Mouse (Mus musculus): Measurements from ENCODE around the gene Crhr1. TPM values are rescaled to one million over a fixed set of nuclear protein-coding genes. Genes with fewer than 3 reads are reported as not detected.

Crhr1 gene
- polyA plus RNA-seq, 1 experiment from 2014 or later, result 0.05 TPM

- Histone ChIP-seq H3K27me3 (ENCODE audit: insufficient read depth, low read length) (no peaks in the 10 kb centered on the region), H3K9ac (ENCODE audit: low read depth, low read length) (no peak overlapping the region), H3K27ac (no peak overlapping the region), H3K9me3 (replicated peaks; ENCODE audit: low read length) (no peaks in the 10 kb centered on the region), H3K4me3 (replicated peaks; ENCODE audit: low read depth, low read length) (no peak overlapping the region), H3K36me3 (ENCODE audit: insufficient read depth, low read length) (no peaks in the 10 kb centered on the region), H3K4me2 (ENCODE audit: low read length) (no peak overlapping the region), H3K4me1 (replicated peaks; ENCODE audit: insufficient read depth, low read length) (no peaks in the 10 kb centered on the region)
- no peak for ATAC-seq (replicated peaks; ENCODE audit: low FRiP score, low read depth)
- DNase-seq (ENCODE audit: low spot score), result no peak
- TF ChIP-seq CTCF (IDR thresholded peaks at IDR 0.05; ENCODE audit: low read depth), result no peak
- WGBS, result 73% methylated on average over 3 of the region's 3 CpGs
These were observed 85.4 kb downstream of the Crhr1 start for GRCm38 (mm10) chr11:104218075-104218474.

GRCm38 (mm10) chr11:104220291-104220690 lies 87.6 kb downstream of the Crhr1 start:
- no peaks in the 10 kb centered on the region for H3K4me1 ChIP-seq (replicated peaks; ENCODE audit: insufficient read depth, low read length)
- H3K9ac ChIP-seq (ENCODE audit: low read depth, low read length), result no peak overlapping the region
- no peak overlapping the region for H3K4me3 ChIP-seq (replicated peaks; ENCODE audit: low read depth, low read length)
- H3K27ac ChIP-seq, result no peak overlapping the region
- no peaks in the 10 kb centered on the region for H3K9me3 ChIP-seq (replicated peaks; ENCODE audit: low read length)
- no peak for TF ChIP-seq CTCF (IDR thresholded peaks at IDR 0.05; ENCODE audit: low read depth)
- no peak for DNase-seq (ENCODE audit: low spot score)
- 83% methylated on average over 4 of the region's 4 CpGs for WGBS
- no peaks in the 10 kb centered on the region for H3K27me3 ChIP-seq (ENCODE audit: insufficient read depth, low read length)
- H3K4me2 ChIP-seq (ENCODE audit: low read length), result no peak overlapping the region
- ATAC-seq (replicated peaks; ENCODE audit: low FRiP score, low read depth), result no peak
- no peaks in the 10 kb centered on the region for H3K36me3 ChIP-seq (ENCODE audit: insufficient read depth, low read length)

GRCm38 (mm10) chr11:104221751-104222150 lies 89.1 kb downstream of the Crhr1 start:
- Histone ChIP-seq H3K27me3 (ENCODE audit: insufficient read depth, low read length) (no peaks in the 10 kb centered on the region), H3K4me3 (replicated peaks; ENCODE audit: low read depth, low read length) (no peak overlapping the region), H3K27ac (no peak overlapping the region), H3K9me3 (replicated peaks; ENCODE audit: low read length) (no peaks in the 10 kb centered on the region), H3K9ac (ENCODE audit: low read depth, low read length) (no peak overlapping the region), H3K4me2 (ENCODE audit: low read length) (no peak overlapping the region), H3K4me1 (replicated peaks; ENCODE audit: insufficient read depth, low read length) (no peaks in the 10 kb centered on the region), H3K36me3 (ENCODE audit: insufficient read depth, low read length) (no peaks in the 10 kb centered on the region)
- TF ChIP-seq CTCF (IDR thresholded peaks at IDR 0.05; ENCODE audit: low read depth), result no peak
- no peak for DNase-seq (ENCODE audit: low spot score)
- ATAC-seq (replicated peaks; ENCODE audit: low FRiP score, low read depth), result no peak
- 82% methylated on average over 5 of the region's 5 CpGs for whole genome bisulfite sequencing

GRCm38 (mm10) chr11:104223301-104223700 lies 90.6 kb downstream of the Crhr1 start:
- Histone ChIP-seq H3K36me3 (ENCODE audit: insufficient read depth, low read length) (no peaks in the 10 kb centered on the region), H3K4me1 (replicated peaks; ENCODE audit: insufficient read depth, low read length) (no peaks in the 10 kb centered on the region)
- 81% methylated on average over 9 of the region's 9 CpGs for WGBS

More at GRCm38 (mm10) chr11:104223301-104223700, 90.6 kb downstream of the Crhr1 start:
- Histone ChIP-seq H3K27ac (no peak overlapping the region), H3K4me2 (ENCODE audit: low read length) (no peak overlapping the region), H3K9me3 (replicated peaks; ENCODE audit: low read length) (no peaks in the 10 kb centered on the region), H3K4me3 (replicated peaks; ENCODE audit: low read depth, low read length) (no peak overlapping the region), H3K9ac (ENCODE audit: low read depth, low read length) (no peak overlapping the region), H3K27me3 (ENCODE audit: insufficient read depth, low read length) (no peaks in the 10 kb centered on the region)
- no peak for TF ChIP-seq CTCF (IDR thresholded peaks at IDR 0.05; ENCODE audit: low read depth)
- DNase-seq (ENCODE audit: low spot score) (no peak), ATAC-seq (replicated peaks; ENCODE audit: low FRiP score, low read depth) (no peak)

Other genes starting within 250 kb of the Crhr1 start
- 37.1 and 41.2 TPM in 2 replicates for gene Nsf, start 178.8 kb upstream of the Crhr1 start, polyA plus RNA-seq (2015; fragmentation: Nextera tagmentation; extraction: Ambion mirVana)
- 74.1 and 76.0 TPM in 2 replicates for gene Arf2, start 166.1 kb upstream of the Crhr1 start, polyA plus RNA-seq (2015; fragmentation: Nextera tagmentation; extraction: Ambion mirVana)
- gene Sppl2c, start 53.5 kb downstream of the Crhr1 start, polyA plus RNA-seq (2015; fragmentation: Nextera tagmentation; extraction: Ambion mirVana), result not detected in 2 replicates
- 6.7 and 11.4 TPM in 2 replicates for gene Mapt, start 98.5 kb downstream of the Crhr1 start, polyA plus RNA-seq (2015; fragmentation: Nextera tagmentation; extraction: Ambion mirVana)